Mouse (Mus musculus) heart, adult 8-10 months (tissue): ENCODE data around the gene Dync1i1. TPM values are rescaled to one million over a fixed set of nuclear protein-coding genes. Genes with fewer than 3 reads are reported as not detected.

Experiments used
- DNase-seq: peaks from one replicate; pipeline ENCODE4 v3.0.0; 2022; ENCODE audit warnings: low spot score
- total RNA-seq, 4 experiments: library from RNA; stranded (reverse); gene quantifications; 2 replicates each; pipeline ENCODE4 v1.2.4; 2022

Gene Dync1i1
- total RNA-seq, 4 experiments from 2014 or later: 0.37 to 1.0 (median 0.52) TPM

DNA sequence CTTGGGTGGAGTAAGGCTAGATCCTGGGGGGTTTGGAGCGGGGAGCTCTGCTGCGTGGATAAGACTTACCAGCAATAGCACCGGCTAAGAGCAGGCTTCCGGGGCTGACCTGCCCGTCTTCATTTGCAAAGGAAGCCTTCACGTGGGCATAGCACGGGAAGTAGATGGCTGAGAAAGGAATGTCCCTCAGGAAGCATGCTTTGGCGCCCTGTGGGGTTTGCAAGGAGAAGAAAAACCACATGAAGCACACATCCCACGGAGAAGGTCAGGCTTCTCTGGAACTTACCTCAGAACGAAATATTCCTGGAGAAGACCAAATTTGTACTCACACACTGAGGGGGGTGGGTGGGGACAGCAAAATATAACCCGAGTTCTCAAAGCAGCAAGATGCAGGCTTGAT lies 327.3 kb downstream of the Dync1i1 start:
- no peak for DNase-seq

GRCm38 (mm10) chr6:6053946-6054345 lies 328.5 kb downstream of the Dync1i1 start:
- no peak for DNase-seq

DNA sequence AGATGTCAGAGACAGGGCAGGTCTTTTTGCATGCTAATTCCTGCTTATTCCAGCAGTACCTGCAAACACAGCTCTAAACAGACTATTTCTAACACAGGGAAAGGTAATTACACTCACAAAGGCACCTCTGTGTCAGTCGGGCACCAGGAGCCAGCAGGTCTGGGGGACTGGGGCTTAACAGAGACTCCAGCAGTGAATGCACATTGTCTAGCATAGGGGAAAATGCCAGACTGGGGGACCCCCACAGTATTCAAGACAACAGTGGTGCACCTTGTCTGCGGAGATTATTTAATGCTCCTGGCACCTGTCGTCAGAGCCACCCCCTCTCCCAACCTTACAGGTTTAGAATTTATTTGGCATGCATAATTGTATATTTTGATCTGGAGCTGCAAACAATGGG lies 333.1 kb downstream of the Dync1i1 start:
- DNase-seq: no peak

DNA sequence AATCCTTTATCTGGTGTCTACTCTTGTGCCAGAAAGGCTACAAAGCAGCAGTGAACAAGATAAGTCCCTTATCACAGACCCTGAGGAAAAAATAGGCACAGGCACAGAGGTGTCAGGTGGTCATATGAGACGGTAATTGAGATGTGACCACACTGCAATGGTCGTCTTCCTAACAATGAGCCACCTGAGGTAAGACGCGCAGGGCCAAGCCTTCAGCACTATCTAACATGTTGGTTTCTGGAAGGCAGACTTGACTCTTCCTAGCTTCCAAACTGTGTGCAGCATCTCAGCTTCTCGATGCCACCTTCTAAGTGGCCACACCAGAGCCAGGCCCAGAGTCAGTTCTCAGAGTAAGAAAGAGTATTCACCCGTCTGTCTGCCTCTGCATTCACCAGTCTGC lies 341.8 kb downstream of the Dync1i1 start:
- DNase-seq: peak; percentile 30

DNA sequence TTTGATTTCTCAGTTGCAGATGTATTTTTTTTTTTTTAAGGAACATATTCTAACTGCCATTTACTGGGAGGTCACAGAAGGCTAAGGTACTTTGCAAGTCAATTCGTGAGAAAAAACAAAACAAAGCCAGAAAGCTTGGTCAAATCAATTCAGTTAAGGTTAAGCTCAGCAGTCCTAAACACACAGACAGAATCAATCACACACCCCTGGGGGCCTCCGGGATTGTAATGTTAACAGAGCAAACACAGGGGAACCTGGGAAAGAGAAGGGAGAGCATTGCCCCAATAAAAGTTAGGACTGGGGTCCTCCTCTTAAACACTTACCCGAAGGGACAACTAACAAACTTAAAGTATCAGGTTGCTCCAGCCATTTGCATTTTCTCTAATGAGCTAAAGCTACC lies 344.6 kb downstream of the Dync1i1 start:
- DNase-seq: no peak

DNA sequence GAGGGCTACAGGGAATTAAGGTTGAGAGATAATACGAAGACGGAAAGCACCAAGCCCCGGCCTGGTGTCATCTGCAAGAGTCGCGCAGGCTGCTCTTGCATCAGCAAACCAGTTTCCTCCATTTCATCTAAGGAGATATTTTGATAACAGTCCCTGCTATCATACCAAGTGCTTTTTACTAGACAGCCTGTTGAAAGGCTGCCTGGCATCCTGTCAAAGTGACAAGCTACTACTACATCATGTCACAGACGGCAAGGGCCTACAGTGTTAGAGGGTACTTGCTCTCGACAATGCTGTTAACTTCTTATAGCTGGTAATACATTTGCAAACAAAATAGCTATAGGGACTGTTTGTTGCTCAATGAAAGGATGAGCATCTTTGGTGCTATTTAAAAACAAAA lies 345.6 kb downstream of the Dync1i1 start:
- DNase-seq: no peak

DNA sequence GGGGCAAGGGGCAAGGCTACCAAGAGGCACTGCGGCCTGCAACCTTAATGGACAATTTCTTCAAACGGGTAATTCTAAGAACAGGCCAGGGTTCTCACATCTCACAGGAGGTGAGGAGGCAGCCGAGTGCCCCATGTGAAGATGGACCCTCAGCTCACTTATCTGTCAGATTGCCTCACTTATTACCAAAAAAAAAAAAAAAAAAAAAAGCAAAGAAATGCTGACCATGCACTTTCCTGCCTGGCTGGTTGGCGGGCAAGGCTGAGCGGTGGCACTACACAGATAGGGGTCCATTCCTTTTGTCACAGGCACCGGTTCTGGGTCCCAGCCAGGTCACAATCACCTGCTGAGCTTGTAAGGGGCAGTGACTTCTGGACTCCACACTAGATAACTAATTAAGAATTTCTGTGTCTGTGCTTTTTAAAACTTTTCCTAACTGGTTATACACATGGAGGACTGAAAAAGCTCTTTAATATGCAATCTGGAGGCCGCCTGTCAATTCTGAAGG lies 350.6 kb downstream of the Dync1i1 start:
- DNase-seq: no peak

- no peak for DNase-seq
Measured at GRCm38 (mm10) chr6:6077234-6077633, 351.8 kb downstream of the Dync1i1 start.

Other genes with a start within 250 kb of the Dync1i1 start
- gene Pdk4, start 229.3 kb upstream of the Dync1i1 start, total RNA-seq: 100 to 1,000 TPM; 285 to 511 (median 332) TPM